Mouse (Mus musculus): Measurements from ENCODE around the gene Stoml1. TPM values are rescaled to one million over a fixed set of nuclear protein-coding genes. Genes with fewer than 3 reads are reported as not detected.

The Stoml1 gene
- polyA plus RNA-seq, 1 experiment from 2014 or later = 37.6 TPM

DNA sequence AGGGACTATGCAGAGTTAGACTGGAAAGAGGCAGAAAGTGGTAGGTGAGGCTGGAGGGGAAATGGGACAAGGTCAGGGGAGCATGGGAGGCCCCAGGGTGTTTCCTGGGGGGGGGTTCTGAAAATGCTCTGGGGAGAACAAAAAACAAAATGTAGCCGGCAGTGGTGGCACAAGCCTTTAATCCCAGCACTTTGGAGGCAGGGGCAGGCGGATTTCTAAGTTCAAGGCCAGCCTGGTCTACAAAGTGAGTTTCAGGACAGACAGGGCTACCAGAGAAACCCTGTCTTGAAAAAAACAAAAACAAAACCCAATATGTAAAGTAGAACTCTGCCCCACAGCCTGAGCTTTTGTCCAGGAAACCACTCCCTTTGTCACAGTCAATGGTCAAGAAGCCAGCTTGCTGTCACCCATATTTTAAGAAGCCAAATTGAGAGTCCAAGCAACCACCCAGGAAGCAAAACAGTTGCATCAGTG lies 19.1 kb downstream of the Stoml1 start:
- Histone ChIP-seq H3K4me2 (ENCODE audit: low read depth, low read length, severe bottlenecking) (no peak overlapping the region), H3K4me3 (ENCODE audit: low read depth, low read length) (no peak overlapping the region), H3K4me1 (replicated peaks; ENCODE audit: control insufficient read depth, insufficient read depth, low read length) (no peaks in the 10 kb centered on the region), H3K36me3 (ENCODE audit: control insufficient read depth, insufficient read depth, low read length) (no peaks in the 10 kb centered on the region), H3K9ac (ENCODE audit: low read length) (no peak overlapping the region), H3K27me3 (ENCODE audit: control insufficient read depth, insufficient read depth, low read length) (no peaks in the 10 kb centered on the region), H3K9me3 (ENCODE audit: control insufficient read depth, low read length) (no peaks in the 10 kb centered on the region), H3K27ac (ENCODE audit: low read depth, low read length) (no peak overlapping the region)
- ATAC-seq (replicated peaks; ENCODE audit: low FRiP score) (no peak), DNase-seq (ENCODE audit: low spot score) (no peak)
- 89% methylated on average over 2 of the region's 2 CpGs for WGBS

- no peaks in the 10 kb centered on the region for H3K36me3 ChIP-seq (ENCODE audit: control insufficient read depth, insufficient read depth, low read length)
- H3K9ac ChIP-seq (ENCODE audit: low read length) = no peak overlapping the region
- WGBS = 83% methylated on average over 9 of the region's 9 CpGs
- no peaks in the 10 kb centered on the region for H3K4me1 ChIP-seq (replicated peaks; ENCODE audit: control insufficient read depth, insufficient read depth, low read length)
- no peaks in the 10 kb centered on the region for H3K9me3 ChIP-seq (ENCODE audit: control insufficient read depth, low read length)
- H3K27me3 ChIP-seq (ENCODE audit: control insufficient read depth, insufficient read depth, low read length) = no peaks in the 10 kb centered on the region
- no peak overlapping the region for H3K4me3 ChIP-seq (ENCODE audit: low read depth, low read length)
- no peak overlapping the region for H3K4me2 ChIP-seq (ENCODE audit: low read depth, low read length, severe bottlenecking)
- no peak overlapping the region for H3K27ac ChIP-seq (ENCODE audit: low read depth, low read length)
- DNase-seq (ENCODE audit: low spot score) = no peak
- ATAC-seq (replicated peaks; ENCODE audit: low FRiP score) = no peak
Measured at GRCm38 (mm10) chr9:58272855-58273254, 19.9 kb downstream of the Stoml1 start.

- H3K4me3 ChIP-seq (ENCODE audit: low read depth, low read length) = no peak overlapping the region
- no peak overlapping the region for H3K9ac ChIP-seq (ENCODE audit: low read length)
- 81% methylated on average over 7 of the region's 7 CpGs for WGBS
- no peak overlapping the region for H3K4me2 ChIP-seq (ENCODE audit: low read depth, low read length, severe bottlenecking)
- H3K27me3 ChIP-seq (ENCODE audit: control insufficient read depth, insufficient read depth, low read length) = no peaks in the 10 kb centered on the region
- no peaks in the 10 kb centered on the region for H3K9me3 ChIP-seq (ENCODE audit: control insufficient read depth, low read length)
- no peak for DNase-seq (ENCODE audit: low spot score)
- no peaks in the 10 kb centered on the region for H3K4me1 ChIP-seq (replicated peaks; ENCODE audit: control insufficient read depth, insufficient read depth, low read length)
- no peak overlapping the region for H3K27ac ChIP-seq (ENCODE audit: low read depth, low read length)
- H3K36me3 ChIP-seq (ENCODE audit: control insufficient read depth, insufficient read depth, low read length) = no peaks in the 10 kb centered on the region
- no peak for ATAC-seq (replicated peaks; ENCODE audit: low FRiP score)
Measured at GRCm38 (mm10) chr9:58274101-58274604, 21.2 kb downstream of the Stoml1 start.

DNA sequence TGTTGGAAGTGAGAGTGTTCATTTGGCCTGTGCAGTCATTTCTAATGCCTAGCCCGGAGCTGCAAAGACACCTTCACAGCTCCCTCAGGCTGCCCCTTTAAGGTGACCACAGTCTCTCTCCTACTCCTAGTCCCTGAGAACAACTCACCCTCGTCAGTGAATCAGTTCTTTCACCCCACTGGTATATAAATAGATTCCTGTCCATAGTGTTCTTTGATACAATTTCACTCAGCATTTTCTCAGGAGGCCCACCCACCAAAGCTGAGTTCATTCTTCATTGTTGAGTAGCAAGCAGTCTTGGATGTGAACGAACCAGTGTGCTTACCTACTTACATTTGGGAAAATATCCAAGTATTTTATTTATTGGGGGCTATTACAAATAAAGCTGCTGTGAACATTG lies 21.7 kb downstream of the Stoml1 start:
- no peak overlapping the region for H3K4me3 ChIP-seq (ENCODE audit: low read depth, low read length)
- H3K27ac ChIP-seq (ENCODE audit: low read depth, low read length) = no peak overlapping the region
- DNase-seq (ENCODE audit: low spot score) (no peak), ATAC-seq (replicated peaks; ENCODE audit: low FRiP score) (no peak)
- WGBS = 53% methylated on average over 3 of the region's 3 CpGs
- H3K4me2 ChIP-seq (ENCODE audit: low read depth, low read length, severe bottlenecking) = no peak overlapping the region
- H3K27me3 ChIP-seq (ENCODE audit: control insufficient read depth, insufficient read depth, low read length) = no peaks in the 10 kb centered on the region
- no peaks in the 10 kb centered on the region for H3K9me3 ChIP-seq (ENCODE audit: control insufficient read depth, low read length)
- H3K4me1 ChIP-seq (replicated peaks; ENCODE audit: control insufficient read depth, insufficient read depth, low read length) = no peaks in the 10 kb centered on the region
- H3K9ac ChIP-seq (ENCODE audit: low read length) = no peak overlapping the region
- H3K36me3 ChIP-seq (ENCODE audit: control insufficient read depth, insufficient read depth, low read length) = no peaks in the 10 kb centered on the region

DNA sequence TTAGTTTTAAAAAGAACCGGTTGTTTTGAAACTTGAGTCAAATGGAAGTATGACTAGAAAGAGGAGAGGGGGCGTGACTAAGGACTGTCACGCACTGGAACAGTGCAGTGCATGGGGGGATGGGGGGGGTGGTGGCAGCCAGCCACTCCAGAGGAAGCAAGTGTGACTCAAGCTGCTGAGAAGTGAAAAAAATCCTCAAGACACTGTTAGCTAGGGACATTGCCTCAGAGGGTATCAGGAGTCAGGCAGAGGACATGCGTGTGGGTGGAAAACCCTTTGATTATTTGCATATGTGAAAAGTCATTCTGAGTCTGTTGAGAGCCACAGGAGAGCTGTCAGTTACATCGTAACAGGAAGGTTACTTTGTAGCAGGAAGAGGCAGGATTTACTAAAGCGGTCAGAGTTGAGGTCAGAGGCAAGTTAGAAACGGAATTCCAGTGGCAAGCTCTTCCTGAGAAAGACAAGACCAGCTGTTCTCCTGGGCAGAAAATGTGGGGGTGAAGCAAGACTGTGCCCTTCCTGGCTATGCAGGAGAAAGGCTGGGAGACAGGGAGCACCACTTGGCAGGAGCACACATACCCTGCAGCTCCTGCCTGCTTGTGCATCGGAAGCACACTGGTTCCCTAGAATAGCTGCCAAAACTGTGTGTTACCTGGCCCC lies 22.3 kb downstream of the Stoml1 start:
- Histone ChIP-seq H3K9ac (ENCODE audit: low read length) (no peak overlapping the region), H3K27me3 (ENCODE audit: control insufficient read depth, insufficient read depth, low read length) (no peaks in the 10 kb centered on the region), H3K4me2 (ENCODE audit: low read depth, low read length, severe bottlenecking) (no peak overlapping the region), H3K4me1 (replicated peaks; ENCODE audit: control insufficient read depth, insufficient read depth, low read length) (no peaks in the 10 kb centered on the region; the same call in 1 of the 2 replicates), H3K4me3 (ENCODE audit: low read depth, low read length) (no peak overlapping the region), H3K36me3 (ENCODE audit: control insufficient read depth, insufficient read depth, low read length) (no peaks in the 10 kb centered on the region), H3K27ac (ENCODE audit: low read depth, low read length) (no peak overlapping the region), H3K9me3 (ENCODE audit: control insufficient read depth, low read length) (no peaks in the 10 kb centered on the region)
- DNase-seq (ENCODE audit: low spot score) (no peak), ATAC-seq (replicated peaks; ENCODE audit: low FRiP score) (no peak)
- WGBS = 55% methylated on average over 8 of the region's 8 CpGs

DNA sequence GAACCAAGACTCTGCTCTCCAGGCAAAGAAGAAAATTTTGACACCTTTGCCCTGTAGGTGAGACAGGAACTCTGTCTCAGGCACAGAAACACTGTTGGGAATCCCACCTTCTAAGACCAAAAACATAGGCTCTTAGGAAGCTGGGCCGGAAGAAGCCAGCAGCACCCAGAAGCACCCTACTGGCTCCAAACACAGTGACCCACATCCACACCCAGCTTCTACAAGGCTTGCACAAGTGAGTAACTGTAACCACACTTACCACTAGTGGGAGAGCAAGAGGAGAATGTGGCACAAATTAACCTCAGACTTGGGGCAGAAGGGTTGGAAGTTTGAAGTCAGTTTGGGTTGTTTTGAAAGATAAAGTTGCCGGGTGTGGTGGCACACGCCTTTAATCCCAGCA lies 22.8 kb downstream of the Stoml1 start:
- H3K4me3 ChIP-seq (ENCODE audit: low read depth, low read length) = no peak overlapping the region
- H3K4me2 ChIP-seq (ENCODE audit: low read depth, low read length, severe bottlenecking) = no peak overlapping the region
- 87% methylated on average over 3 of the region's 3 CpGs for WGBS
- H3K27ac ChIP-seq (ENCODE audit: low read depth, low read length) = no peak overlapping the region
- ATAC-seq (replicated peaks; ENCODE audit: low FRiP score) = no peak
- H3K36me3 ChIP-seq (ENCODE audit: control insufficient read depth, insufficient read depth, low read length) = no peaks in the 10 kb centered on the region
- no peaks in the 10 kb centered on the region for H3K27me3 ChIP-seq (ENCODE audit: control insufficient read depth, insufficient read depth, low read length)
- H3K4me1 ChIP-seq (replicated peaks; ENCODE audit: control insufficient read depth, insufficient read depth, low read length) = no peaks in the 10 kb centered on the region; the same call in 1 of the 2 replicates
- no peak overlapping the region for H3K9ac ChIP-seq (ENCODE audit: low read length)
- H3K9me3 ChIP-seq (ENCODE audit: control insufficient read depth, low read length) = no peaks in the 10 kb centered on the region
- no peak for DNase-seq (ENCODE audit: low spot score)

DNA sequence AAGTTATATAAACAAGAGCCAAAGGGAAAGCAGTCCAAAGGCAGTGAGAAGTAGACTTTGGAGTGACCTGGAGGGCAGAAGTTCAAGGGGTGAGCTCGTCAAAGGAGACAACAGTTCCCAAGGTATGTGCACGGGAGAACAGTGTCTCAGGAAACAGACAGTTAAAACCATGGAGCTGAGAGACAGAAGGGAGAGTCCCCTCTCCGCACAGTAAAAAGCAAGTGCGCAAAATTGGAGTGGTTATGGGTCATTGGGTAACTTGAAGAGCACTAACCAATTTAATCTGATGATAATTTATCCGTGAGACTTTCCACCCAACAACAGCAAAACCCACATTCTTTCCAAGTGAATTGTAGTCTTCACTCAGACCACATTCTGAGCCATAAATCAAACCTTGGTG lies 23.4 kb downstream of the Stoml1 start:
- H3K36me3 ChIP-seq (ENCODE audit: control insufficient read depth, insufficient read depth, low read length) = no peaks in the 10 kb centered on the region
- H3K4me1 ChIP-seq (replicated peaks; ENCODE audit: control insufficient read depth, insufficient read depth, low read length) = no peaks in the 10 kb centered on the region; the same call in 1 of the 2 replicates
- H3K4me3 ChIP-seq (ENCODE audit: low read depth, low read length) = no peak overlapping the region
- WGBS = 74% methylated on average over 5 of the region's 5 CpGs
- H3K9ac ChIP-seq (ENCODE audit: low read length) = no peak overlapping the region
- H3K27me3 ChIP-seq (ENCODE audit: control insufficient read depth, insufficient read depth, low read length) = no peaks in the 10 kb centered on the region
- no peak overlapping the region for H3K4me2 ChIP-seq (ENCODE audit: low read depth, low read length, severe bottlenecking)
- H3K27ac ChIP-seq (ENCODE audit: low read depth, low read length) = no peak overlapping the region
- ATAC-seq (replicated peaks; ENCODE audit: low FRiP score) = no peak
- DNase-seq (ENCODE audit: low spot score) = no peak
- H3K9me3 ChIP-seq (ENCODE audit: control insufficient read depth, low read length) = no peaks in the 10 kb centered on the region

DNA sequence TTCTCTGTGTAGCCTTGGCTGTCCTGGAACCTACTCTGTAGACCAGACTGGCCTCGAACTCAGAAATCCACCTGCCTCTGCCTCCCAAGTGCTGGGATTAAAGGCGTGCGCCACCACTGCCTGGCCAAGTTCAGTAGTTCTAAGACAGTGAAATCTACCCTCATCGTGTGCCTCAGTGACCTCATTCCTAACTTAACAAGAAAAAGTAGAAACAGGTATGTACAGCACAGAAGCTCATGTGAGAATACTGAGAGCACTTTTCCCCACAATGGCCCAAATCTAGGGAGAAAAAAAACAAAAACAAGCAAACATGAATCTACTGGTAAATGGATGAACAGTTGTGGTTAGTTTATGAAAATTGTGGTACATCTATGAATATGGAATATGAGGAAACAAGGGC lies 25.3 kb downstream of the Stoml1 start:
- Histone ChIP-seq H3K27ac (ENCODE audit: low read depth, low read length) (no peak overlapping the region), H3K4me3 (ENCODE audit: low read depth, low read length) (no peak overlapping the region), H3K27me3 (ENCODE audit: control insufficient read depth, insufficient read depth, low read length) (no peaks in the 10 kb centered on the region), H3K9ac (ENCODE audit: low read length) (no peak overlapping the region), H3K4me2 (ENCODE audit: low read depth, low read length, severe bottlenecking) (no peak overlapping the region), H3K4me1 (replicated peaks; ENCODE audit: control insufficient read depth, insufficient read depth, low read length) (no peaks in the 10 kb centered on the region; the same call in 1 of the 2 replicates), H3K36me3 (ENCODE audit: control insufficient read depth, insufficient read depth, low read length) (no peaks in the 10 kb centered on the region), H3K9me3 (ENCODE audit: control insufficient read depth, low read length) (no peaks in the 10 kb centered on the region)
- 94% methylated on average over 4 of the region's 4 CpGs for WGBS
- ATAC-seq (replicated peaks; ENCODE audit: low FRiP score) (no peak), DNase-seq (ENCODE audit: low spot score) (no peak)

Data from forebrain, embryonic 11.5 days (tissue).